Comparison of ENCODE assay signal across 7 mouse cellular contexts in genomic region chr11:76285431-76286075, GRCm38 (mm10). TPM values are rescaled to one million over a fixed set of nuclear protein-coding genes. Genes with fewer than 3 reads are reported as not detected.
DNase-seq lines count a peak whose midpoint lies in the region; ATAC-seq and TF ChIP-seq lines count a peak whose summit lies in the region.

No protein-coding gene starts in this region.

- TF ChIP-seq EP300 in lung, postnatal 0 days (IDR thresholded peaks at IDR 0.05): no peak

- H3K27me3 ChIP-seq in lung, postnatal 0 days (replicated peaks; ENCODE audit: insufficient read depth, low read length): no peaks in the 10 kb centered on the region
- no peaks in the 10 kb centered on the region for H3K27me3 ChIP-seq in heart, embryonic 15.5 days
- H3K27me3 ChIP-seq in limb, embryonic 14.5 days (ENCODE audit: control insufficient read depth, insufficient read depth, low read length): no peaks in the 10 kb centered on the region

- H3K27ac ChIP-seq in lung, postnatal 0 days (ENCODE audit: low read length): no peak overlapping the region
- H3K27ac ChIP-seq in heart, embryonic 15.5 days: 0 out of 2 replicates have a peak overlapping the region, but pooled peaks have one; percentile 22
- 0 out of 2 replicates have a peak overlapping the region, but pooled peaks have one; percentile 13 for H3K27ac ChIP-seq in limb, embryonic 14.5 days (replicated peaks; ENCODE audit: low read depth, low read length)

- no peak for TF ChIP-seq CTCF in lung, postnatal 0 days (IDR thresholded peaks at IDR 0.05)

- WGBS in lung, postnatal 0 days: 47% methylated on average over 7 of the region's 7 CpGs
- 52% methylated on average over 7 of the region's 7 CpGs for WGBS in heart, embryonic 15.5 days
- 30% methylated on average over 7 of the region's 7 CpGs for whole genome bisulfite sequencing in limb, embryonic 14.5 days

- H3K4me2 ChIP-seq in lung, postnatal 0 days (replicated peaks; ENCODE audit: low read depth, low read length): no peak overlapping the region
- no peak overlapping the region for H3K4me2 ChIP-seq in heart, embryonic 15.5 days
- H3K4me2 ChIP-seq in limb, embryonic 14.5 days (replicated peaks; ENCODE audit: low read depth, low read length, severe bottlenecking): no peak overlapping the region

- DNase-seq in lung, postnatal 0 days (ENCODE audit: low spot score): peak; percentile 40
- no peak for DNase-seq in lung, postnatal 25 days (ENCODE audit: low spot score)
- DNase-seq in adrenal gland, postnatal 10 days: peak; percentile 45
- peak; percentile 49 for DNase-seq in limb, embryonic 14.5 days (ENCODE audit: low spot score)
- no peak for DNase-seq in cerebellum, postnatal 36 days

- no peaks in the 10 kb centered on the region for H3K4me1 ChIP-seq in lung, postnatal 0 days (ENCODE audit: insufficient read depth, low read depth, low read length)
- peaks cover 32% of the 10 kb centered on the region for H3K4me1 ChIP-seq in heart, embryonic 15.5 days (replicated peaks)
- peaks cover 46% of the 10 kb centered on the region for H3K4me1 ChIP-seq in limb, embryonic 14.5 days (ENCODE audit: control insufficient read depth, insufficient read depth, low read length)

- ATAC-seq in lung, postnatal 0 days: no peak
- no peak for ATAC-seq in heart, embryonic 15.5 days (replicated peaks; ENCODE audit: insufficient number of reproducible peaks, insufficient read depth, low FRiP score, low read depth)
- no peak for ATAC-seq in limb, embryonic 14.5 days (ENCODE audit: low FRiP score, low read depth)
- ATAC-seq in activated CD4-positive, CD25-positive, alpha-beta regulatory T cell, adult 4 months: no peak

- no peaks in the 10 kb centered on the region for H3K36me3 ChIP-seq in lung, postnatal 0 days (ENCODE audit: insufficient read depth, low read length)
- H3K36me3 ChIP-seq in heart, embryonic 15.5 days: no peaks in the 10 kb centered on the region
- H3K36me3 ChIP-seq in limb, embryonic 14.5 days (ENCODE audit: control insufficient read depth, insufficient read depth, low read length): peaks cover 7% of the 10 kb centered on the region; the same call in 1 of the 2 replicates

- H3K4me3 ChIP-seq in lung, postnatal 0 days (ENCODE audit: low read depth, low read length): no peak overlapping the region
- no peak overlapping the region for H3K4me3 ChIP-seq in heart, embryonic 15.5 days
- no peak overlapping the region for H3K4me3 ChIP-seq in limb, embryonic 14.5 days (replicated peaks; ENCODE audit: low read length)

- no peaks in the 10 kb centered on the region for H3K9me3 ChIP-seq in lung, postnatal 0 days (ENCODE audit: low read length)
- no peaks in the 10 kb centered on the region for H3K9me3 ChIP-seq in heart, embryonic 15.5 days (replicated peaks)
- no peaks in the 10 kb centered on the region for H3K9me3 ChIP-seq in limb, embryonic 14.5 days (ENCODE audit: control insufficient read depth, low read length)

- no peak for TF ChIP-seq POLR2A in limb, embryonic 14.5 days (IDR thresholded peaks at IDR 0.05; ENCODE audit: borderline replicate concordance, extremely low read depth, insufficient read depth, insufficient read length)

- H3K9ac ChIP-seq in lung, postnatal 0 days (replicated peaks; ENCODE audit: low read depth): no peak overlapping the region
- no peak overlapping the region for H3K9ac ChIP-seq in heart, embryonic 15.5 days
- no peak overlapping the region for H3K9ac ChIP-seq in limb, embryonic 14.5 days (ENCODE audit: low read depth, low read length, severe bottlenecking)

RNA-seq across cellular contexts. Expression of gene Glod4, which starts 42.0 kb away (rescaled TPM):
- 85.9 and 99.6 TPM in 2 replicates for polyA plus RNA-seq in lung, postnatal 0 days (2015; fragmentation: Nextera tagmentation; extraction: Ambion mirVana)
- 10 to 100 TPM; 75.4 to 76.8 TPM for total RNA-seq in adrenal gland, postnatal 10 days (2021)
- polyA plus RNA-seq in heart, embryonic 15.5 days (2015; fragmentation: Nextera tagmentation; extraction: Ambion mirVana): 111 and 116 TPM in 2 replicates
- 36.4 and 56.2 TPM in 2 replicates for polyA plus RNA-seq in limb, embryonic 14.5 days (2012; rRNA removed)
- 140 and 141 TPM in 2 replicates for polyA plus RNA-seq in limb, embryonic 14.5 days (2014; fragmentation: Nextera tagmentation; extraction: Ambion mirVana)
- polyA plus RNA-seq in activated CD4-positive, CD25-positive, alpha-beta regulatory T cell, adult 4 months (2017; shearing (Covaris generic)): 10 to 100 TPM; 82.6 to 96.9 TPM

RNA-seq across cellular contexts. Expression of gene Mrm3, which starts 42.0 kb away (rescaled TPM):
- 7.7 and 8.0 TPM in 2 replicates for polyA plus RNA-seq in lung, postnatal 0 days (2015; fragmentation: Nextera tagmentation; extraction: Ambion mirVana)
- 10 to 100 TPM; 21.9 to 25.4 TPM for total RNA-seq in adrenal gland, postnatal 10 days (2021)
- polyA plus RNA-seq in heart, embryonic 15.5 days (2015; fragmentation: Nextera tagmentation; extraction: Ambion mirVana): 22.7 and 24.8 TPM in 2 replicates
- 11.9 and 15.2 TPM in 2 replicates for polyA plus RNA-seq in limb, embryonic 14.5 days (2012; rRNA removed)
- 20.8 and 20.9 TPM in 2 replicates for polyA plus RNA-seq in limb, embryonic 14.5 days (2014; fragmentation: Nextera tagmentation; extraction: Ambion mirVana)
- 10 to 100 TPM in 1 of 2 experiments, 1 to 10 TPM in 1; 9.3 to 14.0 TPM for polyA plus RNA-seq in activated CD4-positive, CD25-positive, alpha-beta regulatory T cell, adult 4 months (2017; shearing (Covaris generic))

Comparison
In these comparisons a context has a peak if more than half of its experiments do, and no peak if none do; other contexts are left out.
1. DNase-seq: peak in lung, postnatal 0 days (single experiment), adrenal gland, postnatal 10 days (single experiment) and limb, embryonic 14.5 days (single experiment); none in lung, postnatal 25 days (single experiment) and cerebellum, postnatal 36 days (0 of 2).